Mouse (Mus musculus) stomach, postnatal 0 days (tissue): ENCODE measurements around the gene Tubb5. TPM values are rescaled to one million over a fixed set of nuclear protein-coding genes. Genes with fewer than 3 reads are reported as not detected.

Experiments
- ATAC-seq: fragments of 200-750 bp; cut with Nextera tagmentation; 2 replicates; pipeline ENCODE4 v1.8.0; 2017; ENCODE audit not compliant: low FRiP score, low TSS enrichment
- DNase-seq: peaks from one replicate; pipeline ENCODE4 v3.0.0-alpha.2; 2016; ENCODE audit warnings: low spot score
- H3K27ac ChIP-seq: fragments of 300-500 bp; sonication (generic); replicated peaks from 2 replicates; pipeline ENCODE4 v1.5.1; 2014; ENCODE audit warnings: mild to moderate bottlenecking, control low read depth
- H3K27me3 ChIP-seq: fragments of 300-500 bp; sonication (generic); 2 replicates; pipeline ENCODE4 v1.6.1; 2014; ENCODE audit warnings: low read length; ENCODE audit not compliant: control insufficient read depth, insufficient read depth
- H3K36me3 ChIP-seq: fragments of 300-500 bp; sonication (generic); 2 replicates; pipeline ENCODE4 v1.6.1; 2014; ENCODE audit warnings: low read length, mixed read lengths; ENCODE audit not compliant: control insufficient read depth, insufficient read depth
- H3K4me1 ChIP-seq: fragments of 300-500 bp; sonication (generic); replicated peaks from 2 replicates; pipeline ENCODE4 v1.6.1; 2014; ENCODE audit warnings: antibody characterized with exemption; ENCODE audit not compliant: control insufficient read depth, insufficient read depth
- H3K4me2 ChIP-seq: fragments of 300-500 bp; sonication (generic); replicated peaks from 2 replicates; pipeline ENCODE4 v1.6.1; 2014; ENCODE audit warnings: low read depth, mild to moderate bottlenecking, control low read depth, moderate library complexity
- H3K4me3 ChIP-seq: fragments of 300-500 bp; sonication (generic); 2 replicates; pipeline ENCODE4 v1.5.1; 2014; ENCODE audit warnings: low read depth, low read length, control low read depth
- H3K9ac ChIP-seq: fragments of 300-500 bp; sonication (generic); 2 replicates; pipeline ENCODE4 v1.6.1; 2014; ENCODE audit warnings: mild to moderate bottlenecking, low read length, control low read depth, mixed read lengths
- H3K9me3 ChIP-seq: fragments of 300-500 bp; sonication (generic); 2 replicates; pipeline ENCODE4 v1.6.1; 2016; ENCODE audit warnings: low read length; ENCODE audit not compliant: control insufficient read depth
- CTCF ChIP-seq: IDR thresholded peaks from 2 replicates; pipeline ENCODE4 v1.5.1; 2016; ENCODE audit warnings: antibody characterized with exemption, low read depth, mild to moderate bottlenecking, moderate library complexity
- EP300 ChIP-seq: optimal IDR thresholded peaks from 2 replicates; pipeline ENCODE3; 2016; ENCODE audit warnings: antibody characterized with exemption
- WGBS: fragments of 180-500 bp; shearing (Covaris S2); extraction: QIAGEN DNeasy Blood & Tissue Kit; methylation state at CpG from one replicate; pipeline ENCODE4 v1.1.7; 2014; 5-methylcytosine and 5-hydroxymethylcytosine counted together
- polyA plus RNA-seq: library from polyadenylated mRNA; unstranded; fragments of >200 nt; fragmentation: Nextera tagmentation; extraction: Ambion mirVana; gene quantifications from 2 replicates; pipeline ENCODE4 v1.2.1, GENCODE M21; 2015

Gene Tubb5
- polyA plus RNA-seq, 1 experiment from 2014 or later, result 296 TPM

DNA sequence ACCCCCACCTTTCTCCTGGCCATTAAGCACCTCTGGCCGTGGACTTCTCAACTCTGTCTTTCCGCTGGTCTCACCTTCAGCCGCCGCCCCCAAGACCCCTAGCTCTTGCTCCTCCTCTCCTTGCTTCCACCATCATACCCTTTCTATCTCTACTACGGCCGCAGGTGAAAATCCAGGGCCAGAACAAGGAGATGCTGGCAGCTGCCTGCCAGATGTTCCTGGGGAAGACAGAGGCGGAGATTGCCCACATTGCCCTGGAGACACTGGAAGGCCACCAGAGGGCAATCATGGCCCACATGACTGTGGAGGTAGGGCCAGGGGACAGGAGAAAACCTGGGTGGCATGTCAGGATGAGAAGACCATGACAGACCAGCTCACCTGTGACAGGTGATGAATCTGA lies 13.7 kb downstream of the Tubb5 start:
- peaks cover 5% of the 10 kb centered on the region; the same call in 1 of the 2 replicates for H3K36me3 ChIP-seq
- no peaks in the 10 kb centered on the region; the same call in 1 of the 2 replicates for H3K4me1 ChIP-seq
- H3K4me2 ChIP-seq, result 0 out of 2 replicates have a peak overlapping the region, but pooled peaks have one; percentile 84
- no peak overlapping the region for H3K27ac ChIP-seq
- no peak for DNase-seq
- H3K9me3 ChIP-seq, result no peaks in the 10 kb centered on the region
- WGBS, result 73% methylated on average over 7 of the region's 7 CpGs
- H3K4me3 ChIP-seq, result peak overlapping the region; percentile 75; the same call in 1 of the 2 replicates
- no peak overlapping the region for H3K9ac ChIP-seq
- no peaks in the 10 kb centered on the region for H3K27me3 ChIP-seq
- ATAC-seq, result no peak
- no peak for TF ChIP-seq EP300
- TF ChIP-seq CTCF, result peak; percentile 60

GRCm38 (mm10) chr17:35822964-35823937 lies 14.9 kb downstream of the Tubb5 start, which contains the start of gene Flot1:
Gene Flot1, plus strand, starts transcription at chr17:35823230.
- H3K36me3 ChIP-seq, result peaks cover 5% of the 10 kb centered on the region; the same call in 1 of the 2 replicates

DNA sequence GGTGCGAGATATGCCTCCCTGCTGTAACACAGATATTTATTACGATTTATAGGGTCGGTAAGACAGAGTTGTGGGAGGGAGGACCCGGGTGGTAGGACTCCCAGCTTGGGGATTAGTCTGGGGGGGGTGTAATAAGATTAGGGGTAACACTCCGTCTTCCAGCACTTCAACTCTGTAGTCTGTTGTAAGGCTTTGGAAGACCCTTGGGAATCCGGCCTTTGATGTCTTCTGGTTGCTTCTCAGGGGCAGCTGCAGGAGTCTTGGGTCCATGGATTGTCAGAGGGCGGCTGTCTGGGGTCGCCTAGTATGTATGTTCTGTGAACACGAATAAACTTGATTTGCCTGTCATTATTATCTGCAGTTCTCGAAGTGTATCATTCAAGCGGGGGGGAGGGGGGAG lies 15.5 kb downstream of the Tubb5 start:
- Histone ChIP-seq H3K9me3 (no peaks in the 10 kb centered on the region), H3K4me3 (peak overlapping the region; percentile 75), H3K27ac (peak overlapping the region; percentile 91), H3K4me1 (no peaks in the 10 kb centered on the region; the same call in 1 of the 2 replicates), H3K27me3 (no peaks in the 10 kb centered on the region), H3K9ac (peak overlapping the region; percentile 86), H3K36me3 (peaks cover 5% of the 10 kb centered on the region; the same call in 1 of the 2 replicates), H3K4me2 (peak overlapping the region; percentile 84)
- WGBS, result 3% methylated on average over 11 of the region's 11 CpGs
- DNase-seq (no peak), ATAC-seq (no peak)
- TF ChIP-seq EP300 (no peak), CTCF (no peak)

More at GRCm38 (mm10) chr17:35822964-35823937, 14.9 kb downstream of the Tubb5 start, which contains the start of gene Flot1:
- H3K4me1 ChIP-seq, result no peaks in the 10 kb centered on the region; the same call in 1 of the 2 replicates
- H3K4me2 ChIP-seq, result peak within 1 kb of the TSS; percentile 84
- H3K27me3 ChIP-seq, result no peaks in the 10 kb centered on the region
- DNase-seq (peak; percentile 93), ATAC-seq (peak; percentile 87)
- peak within 1 kb of the TSS; percentile 92 for H3K27ac ChIP-seq
- H3K9me3 ChIP-seq, result no peaks in the 10 kb centered on the region
- peak within 1 kb of the TSS; percentile 75 for H3K4me3 ChIP-seq
- under 1% methylated on average over 43 of the region's 47 CpGs for WGBS
- TF ChIP-seq CTCF, result 0 out of 2 replicates have a peak, but pooled peaks have one; percentile 6
- TF ChIP-seq EP300, result no peak
- H3K9ac ChIP-seq, result peak within 1 kb of the TSS; percentile 86

DNA sequence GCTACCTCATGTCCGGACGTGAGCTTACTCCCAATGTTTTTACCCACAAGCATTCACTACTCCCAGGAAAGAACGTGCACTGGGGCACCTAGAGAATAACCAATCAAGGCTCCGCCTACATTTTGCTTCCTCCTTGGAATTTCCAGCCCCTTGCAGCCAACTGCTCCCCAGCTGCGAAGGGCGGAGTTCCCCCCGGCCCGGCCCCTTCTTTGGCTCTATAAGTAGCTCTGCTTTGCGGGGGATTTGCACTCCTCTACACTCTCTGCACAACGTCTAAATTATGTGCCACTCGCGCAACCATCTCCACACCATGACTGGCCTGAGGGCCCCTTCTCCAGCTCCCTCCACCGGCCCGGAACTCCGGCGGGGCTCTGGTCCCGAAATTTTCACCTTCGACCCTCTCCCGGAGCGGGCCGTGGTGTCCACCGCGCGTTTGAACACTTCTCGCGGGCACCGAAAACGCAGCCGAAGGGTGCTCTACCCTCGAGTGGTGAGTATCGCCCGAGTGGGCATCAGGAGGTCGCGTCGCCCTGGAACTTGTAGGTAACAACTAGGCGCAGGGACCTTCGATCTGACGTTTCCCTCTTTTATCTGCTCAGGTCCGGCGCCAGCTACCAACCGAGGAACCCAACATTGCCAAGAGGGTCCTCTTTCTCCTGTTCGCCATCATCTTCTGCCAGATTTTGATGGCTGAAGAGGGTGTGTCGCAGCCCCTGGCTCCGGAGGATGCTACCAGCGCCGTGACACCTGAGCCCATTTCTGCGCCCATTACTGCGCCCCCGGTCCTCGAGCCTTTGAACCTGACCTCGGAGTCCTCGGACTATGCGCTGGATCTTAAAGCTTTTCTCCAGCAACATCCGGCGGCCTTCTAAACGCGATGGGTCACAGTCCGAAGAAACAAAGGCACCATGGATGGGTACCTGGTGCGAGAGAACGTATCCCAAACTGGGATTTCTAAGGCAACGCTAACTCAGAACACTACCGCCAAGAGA lies 16.4 kb downstream of the Tubb5 start, which contains the start of gene Ier3:
Gene Ier3 (plus strand): TSS at position 246 of the 992 bp plus-strand sequence.
- WGBS, result under 1% methylated on average over 62 of the region's 62 CpGs
- Histone ChIP-seq H3K27ac (peak within 1 kb of the TSS; percentile 91), H3K36me3 (peaks cover 5% of the 10 kb centered on the region; the same call in 1 of the 2 replicates), H3K4me1 (no peaks in the 10 kb centered on the region; the same call in 1 of the 2 replicates), H3K4me3 (peak within 1 kb of the TSS; percentile 75), H3K9ac (peak within 1 kb of the TSS; percentile 86), H3K4me2 (peak within 1 kb of the TSS; percentile 84), H3K27me3 (no peaks in the 10 kb centered on the region), H3K9me3 (no peaks in the 10 kb centered on the region)
- ATAC-seq (peak; percentile 79), DNase-seq (peak; percentile 94)
- TF ChIP-seq CTCF (no peak), EP300 (no peak)

GRCm38 (mm10) chr17:35820111-35820510 lies 18.0 kb downstream of the Tubb5 start:
- Histone ChIP-seq H3K9ac (no peak overlapping the region), H3K27me3 (no peaks in the 10 kb centered on the region), H3K36me3 (no peaks in the 10 kb centered on the region), H3K4me1 (no peaks in the 10 kb centered on the region; the same call in 1 of the 2 replicates), H3K9me3 (no peaks in the 10 kb centered on the region), H3K4me2 (no peak overlapping the region), H3K27ac (no peak overlapping the region), H3K4me3 (no peak overlapping the region)
- ATAC-seq (no peak), DNase-seq (no peak)
- 80% methylated on average over 5 of the region's 5 CpGs for WGBS
- TF ChIP-seq CTCF (no peak), EP300 (no peak)
